Mouse (Mus musculus) G1E (cell line): ENCODE results near the gene Etl4.

ENCODE experiments used
- CTCF ChIP-seq: IDR thresholded peaks from 2 replicates; pipeline ENCODE4 v1.5.1; 2012; ENCODE audit warnings: low read depth, low read length, inconsistent platforms, mixed read lengths
- GATA1 ChIP-seq: IDR thresholded peaks from 2 replicates; pipeline ENCODE4 v1.6.1; 2012; ENCODE audit warnings: borderline replicate concordance, low read length, inconsistent platforms, mixed read lengths
- GATA2 ChIP-seq: IDR thresholded peaks from 2 replicates; pipeline ENCODE4 v1.6.1; 2012; ENCODE audit warnings: low read depth, low read length, inconsistent platforms, borderline replicate concordance
- POLR2AphosphoS5 ChIP-seq: IDR thresholded peaks from 2 replicates; pipeline ENCODE4 v1.6.1; 2012; ENCODE audit warnings: low read depth, low read length, inconsistent platforms; ENCODE audit not compliant: insufficient replicate concordance
- TAL1 ChIP-seq: conservative IDR thresholded peaks from 2 replicates; pipeline ENCODE4 v1.6.1; 2012; ENCODE audit warnings: low read depth, low read length, inconsistent platforms, mixed read lengths

GRCm38 (mm10) chr2:20655341-20655612, 745.7 kb downstream of the Etl4 start:
- TF ChIP-seq CTCF (no peak), GATA1 (no peak), POLR2AphosphoS5 (no peak), TAL1 (no peak), GATA2 (no peak)
